Mouse (Mus musculus): ENCODE results near the gene Map2k2. TPM values are rescaled to one million over a fixed set of nuclear protein-coding genes. Genes with fewer than 3 reads are reported as not detected.
"Not testable (repeated sequence)": the region's sequence is repeated elsewhere in the genome, so short reads cannot be mapped to it uniquely, and the experiment has no call there.

Map2k2 gene
- total RNA-seq, 2 experiments from 2014 or later = 132 to 141 TPM

GRCm38 (mm10) chr10:81143845-81144437, 38.2 kb downstream of the Map2k2 start:
- DNase-seq = no peak

GRCm38 (mm10) chr10:81144667-81145066, 39.0 kb downstream of the Map2k2 start:
- DNase-seq = no peak

GRCm38 (mm10) chr10:81145307-81145706, 39.6 kb downstream of the Map2k2 start:
- no peak for DNase-seq

- no peak for DNase-seq
Measured at GRCm38 (mm10) chr10:81145778-81146177, 40.1 kb downstream of the Map2k2 start.

- DNase-seq = no peak
Measured at GRCm38 (mm10) chr10:81146296-81146695, 40.6 kb downstream of the Map2k2 start.

- DNase-seq = no peak
Measured at GRCm38 (mm10) chr10:81151261-81151660, 45.5 kb downstream of the Map2k2 start.

- DNase-seq = no peak
Measured at GRCm38 (mm10) chr10:81152609-81153008, 46.9 kb downstream of the Map2k2 start.

- no peak for DNase-seq
Measured at GRCm38 (mm10) chr10:81154313-81154712, 48.6 kb downstream of the Map2k2 start.

GRCm38 (mm10) chr10:81154736-81155135, 49.0 kb downstream of the Map2k2 start:
- DNase-seq = no peak

GRCm38 (mm10) chr10:81161602-81162317, 56.0 kb downstream of the Map2k2 start:
- DNase-seq = no peak

GRCm38 (mm10) chr10:81162318-81162652, 56.6 kb downstream of the Map2k2 start:
- DNase-seq = no peak

GRCm38 (mm10) chr10:81165118-81165517, 59.4 kb downstream of the Map2k2 start:
- DNase-seq = no peak

- peak; percentile 100 for DNase-seq
Measured at GRCm38 (mm10) chr10:81167200-81168086, 61.7 kb downstream of the Map2k2 start, which contains the start of gene Pias4. Pias4 (minus strand) TSS chr10:81167923.

GRCm38 (mm10) chr10:81168087-81168431, 62.3 kb downstream of the Map2k2 start:
- DNase-seq = no peak

GRCm38 (mm10) chr10:81168521-81169244, 63.0 kb downstream of the Map2k2 start:
- peak; percentile 72 to 74 for DNase-seq

GRCm38 (mm10) chr10:81169411-81169900, 63.7 kb downstream of the Map2k2 start:
- not testable (repeated sequence) for DNase-seq

GRCm38 (mm10) chr10:81173132-81173531, 67.4 kb downstream of the Map2k2 start:
- DNase-seq = peak; percentile 79 to 82

- DNase-seq = peak; percentile 86
Measured at GRCm38 (mm10) chr10:81174617-81175344, 69.1 kb downstream of the Map2k2 start.

GRCm38 (mm10) chr10:81175345-81175701, 69.6 kb downstream of the Map2k2 start:
- not testable (repeated sequence) for DNase-seq

GRCm38 (mm10) chr10:81175936-81176465, 70.3 kb downstream of the Map2k2 start:
- DNase-seq = no peak
